Mouse (Mus musculus) left cerebral cortex, adult 2 months (tissue): ENCODE measurements around the gene Tns4. TPM values are rescaled to one million over a fixed set of nuclear protein-coding genes. Genes with fewer than 3 reads are reported as not detected.

Experiments used
- DNase-seq, 2 experiments: peaks; one replicate each; pipeline ENCODE4 v3.0.0; 2021 to 2022; ENCODE audit warnings: low spot score in 2 of 2, mixed read lengths in 1 of 2; ENCODE audit errors: extremely low spot score in 1 of 2
- H3K27ac ChIP-seq: fragments of 200-600 bp; 2 replicates; pipeline ENCODE4 v1.8.1; 2022
- H3K4me3 ChIP-seq: fragments of 200-600 bp; 2 replicates; pipeline ENCODE4 v1.8.1; 2022
- CTCF ChIP-seq: fragments of 200-600 bp; IDR thresholded peaks from 2 replicates; pipeline ENCODE4 v1.8.1; 2022; ENCODE audit warnings: antibody characterized with exemption, mild to moderate bottlenecking, moderate library complexity
- intact Hi-C: fragments of 180-260 bp; cut with DNase I; formaldehyde crosslinking; loops from one replicate; pipeline ENCODE4 v1.15.1; 2025
- total RNA-seq, 2 experiments: library from RNA; stranded (reverse); gene quantifications; 2 replicates each; pipeline ENCODE4 v1.2.3; 2021

Gene Tns4
- total RNA-seq, 2 experiments from 2014 or later, result 0.19 to 1.1 TPM

DNA sequence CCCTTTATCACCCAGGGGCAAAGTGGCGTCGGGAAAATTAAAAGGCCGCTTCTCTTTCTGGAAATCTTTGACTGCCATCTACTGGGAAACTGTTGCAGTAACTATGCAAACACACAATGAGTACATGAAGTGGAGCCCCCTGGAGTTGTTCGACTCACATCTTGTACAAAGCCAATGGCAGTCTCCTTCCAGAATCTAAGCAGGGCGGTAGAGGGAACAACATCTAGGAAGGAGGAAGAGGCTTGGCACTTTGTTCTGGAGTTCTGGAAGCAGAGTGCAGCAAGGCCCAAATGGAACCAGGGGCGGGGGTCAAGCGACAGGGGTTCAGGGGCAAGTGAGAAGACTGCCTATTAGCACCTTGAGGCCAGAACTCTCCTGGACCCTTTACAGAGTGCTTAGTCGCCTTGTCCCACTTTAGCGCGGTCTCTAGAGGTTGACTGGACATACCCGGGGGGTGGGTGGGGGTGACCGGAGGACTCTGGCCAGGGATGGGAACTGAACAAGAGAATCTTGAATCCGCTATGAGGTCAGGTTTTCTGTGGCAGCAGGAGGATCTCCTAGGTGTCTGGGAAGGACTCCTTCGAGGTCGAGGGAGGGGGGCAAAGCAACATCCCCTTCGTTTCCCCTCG lies 48.6 kb downstream of the Tns4 start:
- intact Hi-C loops, result loop anchor here (1.0 to 2.0 kb wide), 2 partner anchors 26 to 84 kb away; no protein-coding TSS in a partner anchor
- TF ChIP-seq CTCF, result peak; percentile 56
- Histone ChIP-seq H3K4me3 (peak overlapping the region; percentile 67), H3K27ac (peak overlapping the region; percentile 90)
- DNase-seq, result no peak

DNA sequence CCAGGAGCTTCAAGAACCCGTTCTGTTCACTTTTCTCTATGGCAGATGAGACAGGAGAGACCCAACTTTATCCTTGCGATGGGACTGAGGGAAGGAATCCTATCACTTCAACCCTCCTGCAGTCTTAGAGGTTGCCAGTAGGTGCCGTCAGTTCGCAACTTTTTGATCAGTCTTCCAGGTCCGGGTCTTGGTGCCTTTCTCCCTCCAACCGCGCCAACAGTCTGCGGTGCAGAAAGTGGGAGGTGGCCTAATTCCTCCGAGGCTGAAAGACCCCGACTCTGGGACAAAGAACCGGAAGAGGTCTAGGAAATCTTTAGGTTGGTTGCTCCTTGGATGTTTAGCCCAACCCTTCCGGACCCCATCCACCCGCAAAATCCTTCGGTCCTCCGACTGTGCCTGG lies 49.3 kb downstream of the Tns4 start:
- peak overlapping the region; percentile 30; the same call in 1 of the 2 replicates for H3K27ac ChIP-seq
- intact Hi-C loops, result loop anchor here (1.0 to 5.0 kb wide), 5 partner anchors 27 to 117 kb away; partner anchors contain the start of gene Gjd3
- TF ChIP-seq CTCF, result peak; percentile 83
- peak overlapping the region; percentile 67 for H3K4me3 ChIP-seq
- peak; percentile 74 to 76 for DNase-seq

DNA sequence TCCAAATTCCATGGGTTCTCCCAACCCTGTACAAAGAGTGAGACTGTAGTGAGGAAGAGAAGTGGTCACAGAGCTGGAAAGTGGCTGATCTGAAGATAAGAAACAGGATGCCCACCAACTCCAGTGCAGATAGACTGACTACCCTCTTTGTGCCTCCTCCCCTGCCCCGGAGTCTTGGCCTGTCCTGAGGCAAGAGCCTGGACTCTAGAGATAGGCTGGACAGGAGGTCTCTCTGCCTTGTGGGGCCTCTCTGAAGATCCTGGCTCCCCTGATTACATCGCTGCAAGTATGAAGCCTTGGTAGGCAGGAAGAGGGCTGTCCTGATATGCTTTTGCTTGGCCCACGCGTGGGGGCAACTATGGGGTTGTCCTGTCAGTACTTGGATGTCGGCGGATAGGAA lies 52.9 kb downstream of the Tns4 start:
- Histone ChIP-seq H3K27ac (no peak overlapping the region), H3K4me3 (no peak overlapping the region)
- no peak for DNase-seq
- no peak for TF ChIP-seq CTCF
- intact Hi-C loops, result loop anchor here (5.0 kb wide), 1 partner anchor 114 kb away; no protein-coding TSS in a partner anchor

DNA sequence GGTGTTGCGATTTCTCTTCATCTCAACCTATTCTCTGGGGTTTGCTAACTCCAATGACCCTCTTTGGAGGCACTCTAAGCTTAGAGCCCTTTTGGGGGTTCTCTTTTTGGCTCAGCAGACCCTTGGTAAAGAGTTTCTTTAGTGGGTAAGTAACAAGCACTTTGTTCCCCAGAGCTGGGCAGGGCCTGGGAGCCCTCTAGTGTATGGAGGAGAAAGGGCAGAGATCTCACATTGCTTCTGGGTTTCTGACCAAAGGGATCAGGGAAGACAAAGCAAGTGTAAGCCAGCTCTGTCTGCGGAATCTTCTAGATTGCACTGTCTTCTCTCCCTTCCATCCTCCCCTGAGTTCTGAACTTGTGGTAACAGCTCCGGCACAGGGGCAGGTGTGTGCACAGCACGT lies 53.8 kb downstream of the Tns4 start:
- DNase-seq, result no peak
- intact Hi-C loops, result loop anchor here (5.0 kb wide), 1 partner anchor 113 kb away; no protein-coding TSS in a partner anchor
- H3K27ac ChIP-seq, result no peak overlapping the region
- TF ChIP-seq CTCF, result peak; percentile 43
- no peak overlapping the region for H3K4me3 ChIP-seq

DNA sequence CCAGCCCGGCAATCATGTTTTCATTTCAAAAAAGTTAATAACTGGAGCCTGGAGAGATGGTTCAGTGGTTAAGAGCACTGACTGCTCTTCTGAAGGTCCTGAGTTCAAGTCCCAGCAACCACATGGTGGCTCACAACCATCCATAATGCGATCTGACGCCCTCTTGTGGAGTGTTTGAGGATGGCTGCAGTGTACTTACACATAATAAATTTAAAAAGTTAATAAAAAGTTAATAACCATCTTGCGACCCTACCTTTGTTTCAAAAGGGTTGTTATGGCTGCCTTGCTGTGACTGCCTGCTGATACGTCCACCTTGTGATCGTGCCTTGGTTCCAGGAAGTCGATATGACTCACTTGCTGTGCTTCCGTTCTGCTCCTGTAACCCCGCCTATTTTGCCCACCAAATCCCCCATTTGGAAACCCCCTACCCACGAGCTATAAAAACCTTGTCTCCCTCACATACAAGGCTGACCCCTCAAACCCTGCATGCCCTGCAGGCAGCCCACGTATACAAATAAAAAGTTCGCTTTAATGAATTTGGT lies 62.1 kb downstream of the Tns4 start:
- H3K4me3 ChIP-seq, result no peak overlapping the region
- intact Hi-C loops, result no loop called here
- peak; percentile 8 for TF ChIP-seq CTCF
- H3K27ac ChIP-seq, result no peak overlapping the region
- no peak for DNase-seq

DNA sequence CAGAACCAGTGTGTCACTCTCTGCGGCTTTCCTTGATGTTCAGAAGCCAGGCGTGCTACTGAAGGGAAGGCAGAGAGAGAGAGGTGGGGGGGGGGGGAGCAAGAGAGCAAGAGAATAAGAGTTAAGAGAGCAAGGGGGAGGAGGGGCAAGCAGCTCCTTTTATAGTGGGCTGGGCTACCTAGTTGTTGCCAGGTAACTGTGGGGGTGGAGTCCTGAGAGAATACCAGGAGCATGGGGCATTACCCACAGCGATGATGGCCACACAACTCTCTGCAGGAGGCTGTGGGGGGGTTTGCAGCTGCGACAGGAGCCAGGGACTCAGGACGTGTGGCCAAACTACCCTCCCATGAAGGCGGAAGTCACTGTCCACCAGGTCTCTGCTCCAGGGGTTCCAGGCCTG lies 63.2 kb downstream of the Tns4 start:
- no peak overlapping the region for H3K27ac ChIP-seq
- no peak for DNase-seq
- intact Hi-C loops, result no loop called here
- no peak overlapping the region for H3K4me3 ChIP-seq
- TF ChIP-seq CTCF, result no peak

DNA sequence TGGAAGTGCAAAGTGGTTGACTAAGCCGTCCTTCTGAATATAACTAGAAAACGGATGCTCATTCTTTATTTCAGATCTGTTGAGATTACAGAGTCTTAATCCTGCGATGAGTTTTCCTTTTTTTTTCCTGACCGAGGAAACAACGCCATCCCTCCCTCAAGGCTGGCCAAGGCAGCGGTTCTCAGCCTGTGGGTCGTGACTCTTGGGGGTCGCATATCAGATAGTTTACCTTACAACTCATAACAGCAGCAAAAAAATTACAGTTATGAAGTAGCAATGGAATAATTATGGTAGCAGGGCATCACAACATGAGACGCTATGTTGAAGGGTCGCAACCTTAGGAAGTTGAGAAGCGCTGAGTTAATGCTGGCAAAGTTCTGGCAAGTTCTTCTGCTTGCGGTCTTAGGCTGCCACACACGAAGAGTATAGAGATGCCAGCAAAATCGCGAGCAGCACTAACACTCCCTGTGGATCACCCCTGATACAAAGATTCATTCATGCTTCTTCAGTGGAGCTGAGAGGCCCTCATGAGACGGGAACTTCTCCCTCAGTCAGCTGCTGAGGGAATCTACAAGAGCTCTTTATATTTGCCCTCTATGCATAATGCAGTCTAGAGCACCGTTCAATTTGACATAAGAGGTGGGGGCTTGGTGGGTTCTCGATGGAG lies 64.5 kb downstream of the Tns4 start:
- intact Hi-C loops, result no loop called here
- no peak for DNase-seq
- no peak for TF ChIP-seq CTCF
- Histone ChIP-seq H3K27ac (no peak overlapping the region), H3K4me3 (peak overlapping the region; percentile 50)

DNA sequence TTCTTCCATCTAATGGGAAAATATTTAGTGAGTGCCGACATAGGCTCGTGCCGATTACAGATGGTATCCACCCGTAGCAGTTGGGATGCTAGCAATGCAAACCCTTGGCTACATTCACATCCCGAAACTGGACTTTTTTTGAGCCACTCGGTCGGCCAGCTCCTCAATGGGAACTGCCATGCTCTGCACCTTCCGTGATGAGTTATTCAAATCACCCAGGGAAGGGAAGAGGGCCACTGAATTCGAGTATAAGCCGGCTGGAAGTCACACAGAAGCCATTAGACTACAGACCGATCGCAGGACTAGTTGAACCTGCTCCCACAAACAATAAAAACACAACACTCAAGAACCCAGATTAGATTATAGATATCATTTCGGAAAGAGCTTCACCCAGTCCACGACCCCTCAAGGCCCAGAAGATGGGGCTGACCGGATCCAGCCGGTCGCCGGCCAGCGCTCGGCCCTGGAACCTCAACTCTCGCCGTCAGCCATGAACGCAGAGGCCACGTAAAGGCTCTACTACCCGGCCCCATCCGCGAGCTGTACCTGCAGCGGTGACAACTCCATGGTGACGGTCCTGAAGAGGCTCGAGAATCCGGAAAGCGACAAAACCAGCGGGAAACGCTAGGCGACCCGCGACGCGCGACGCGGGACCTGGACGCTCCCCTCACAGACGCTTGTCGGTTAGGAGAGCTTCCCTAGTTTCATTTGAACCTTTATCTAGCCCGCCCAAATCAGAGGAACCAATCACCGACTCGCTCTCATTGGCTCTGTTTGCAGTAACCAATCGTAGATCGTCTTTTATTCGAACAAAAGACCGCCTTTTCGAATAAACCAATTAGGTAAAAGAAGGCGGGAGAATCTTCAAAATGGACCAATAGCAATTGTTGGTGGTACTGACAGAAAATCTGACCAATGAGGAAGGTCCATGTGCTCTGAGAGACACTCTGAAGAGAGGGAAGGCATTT lies 65.3 kb downstream of the Tns4 start, which contains the start of gene Top2a:
Gene Top2a (minus strand): TSS at position 690 of the 968 bp plus-strand sequence.
- TF ChIP-seq CTCF, result no peak
- DNase-seq, result peak; percentile 94 to 97
- intact Hi-C loops, result no loop called here
- H3K27ac ChIP-seq, result no peak within 1 kb of the TSS
- peak within 1 kb of the TSS; percentile 50 for H3K4me3 ChIP-seq

DNA sequence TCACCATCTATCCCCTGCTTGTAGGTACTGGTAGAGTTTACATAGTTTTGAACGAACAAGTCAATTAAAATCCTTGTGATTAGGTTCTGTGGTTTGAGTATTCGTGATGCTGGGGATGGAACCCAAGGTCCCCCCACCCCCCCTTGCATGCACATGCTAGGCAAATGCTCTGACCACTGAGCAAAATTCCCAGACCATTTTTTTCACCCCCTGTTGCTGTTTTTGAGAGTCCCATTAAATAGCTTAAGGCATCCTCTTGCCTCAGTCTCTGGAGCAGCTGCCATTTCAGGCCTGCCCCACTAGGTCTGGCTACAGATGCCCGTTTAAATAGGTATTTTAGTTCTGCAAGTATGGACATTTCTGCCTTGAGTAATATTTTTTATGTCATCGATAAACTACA lies 66.0 kb downstream of the Tns4 start:
- TF ChIP-seq CTCF, result no peak
- H3K27ac ChIP-seq, result no peak overlapping the region
- intact Hi-C loops, result no loop called here
- H3K4me3 ChIP-seq, result no peak overlapping the region
- DNase-seq, result no peak

DNA sequence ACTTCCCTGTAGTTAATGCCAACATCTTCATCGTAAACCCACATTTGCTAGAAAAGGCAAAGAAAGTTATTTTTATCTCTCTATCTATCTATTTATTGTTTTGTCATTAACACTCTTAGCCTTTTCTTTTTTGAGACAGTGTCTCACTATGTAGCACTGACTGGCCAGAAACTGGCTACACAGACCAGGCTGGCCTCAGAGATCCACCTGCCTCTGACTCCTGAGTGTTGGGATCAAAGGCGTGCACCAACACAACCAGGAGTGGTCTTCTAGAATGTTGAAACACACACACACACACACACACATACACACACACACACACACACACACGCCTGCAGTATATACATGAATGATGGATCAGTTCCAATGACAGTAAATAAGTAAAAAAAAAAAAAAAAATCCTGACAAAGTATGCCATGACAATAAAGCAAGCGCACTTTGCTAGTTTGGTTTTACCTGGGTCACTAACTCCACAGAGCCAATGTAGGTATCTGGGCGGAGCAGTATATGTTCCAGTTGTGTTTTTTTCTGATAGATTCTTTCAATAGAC lies 66.6 kb downstream of the Tns4 start:
- H3K27ac ChIP-seq, result no peak overlapping the region
- intact Hi-C loops, result no loop called here
- H3K4me3 ChIP-seq, result no peak overlapping the region
- DNase-seq, result no peak
- no peak for TF ChIP-seq CTCF

DNA sequence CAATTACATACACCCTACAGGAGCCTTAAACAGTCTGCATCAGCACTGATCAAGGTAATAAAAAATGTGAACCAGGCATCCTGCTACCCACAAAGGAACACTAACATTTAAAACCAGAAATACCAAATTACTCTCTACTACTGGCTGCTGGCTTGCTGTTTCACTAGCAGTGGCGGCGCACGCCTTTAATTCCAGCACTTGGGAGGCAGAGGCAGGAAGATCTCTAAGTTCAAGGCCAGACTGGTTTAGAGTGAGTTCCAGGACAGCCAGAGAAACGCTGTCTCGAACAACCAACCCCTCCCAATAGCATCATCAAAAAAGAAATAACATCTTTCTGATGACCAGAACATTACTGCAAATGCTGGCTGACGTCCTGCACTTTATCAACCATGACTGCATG lies 69.3 kb downstream of the Tns4 start:
- intact Hi-C loops, result no loop called here
- Histone ChIP-seq H3K27ac (no peak overlapping the region), H3K4me3 (no peak overlapping the region)
- DNase-seq, result no peak
- no peak for TF ChIP-seq CTCF

Other genes starting within 250 kb of the Tns4 start
- gene Wipf2, start 225.7 kb downstream of the Tns4 start, total RNA-seq, result 10 to 100 TPM; 72.7 to 73.9 TPM
- gene Cdc6, start 181.5 kb downstream of the Tns4 start, total RNA-seq, result under 1 TPM; 0.35 to 0.36 TPM
- gene Rara, start 161.5 kb downstream of the Tns4 start, total RNA-seq, result 10 to 100 TPM; 14.0 to 18.7 TPM
- gene Gjd3, start 106.3 kb downstream of the Tns4 start, total RNA-seq, result 1 to 10 TPM; 1.4 to 3.2 TPM
- gene Top2a, start 65.1 kb downstream of the Tns4 start, total RNA-seq, result 1 to 10 TPM in 1 of 2 experiments, under 1 TPM in 1; 0.66 to 1.0 TPM
- gene Igfbp4, start 48.1 kb downstream of the Tns4 start, total RNA-seq, result 10 to 100 TPM; 82.8 to 88.7 TPM
- gene Ccr7, start 65.8 kb upstream of the Tns4 start, total RNA-seq, result not detected
- gene Smarce1, start 141.7 kb upstream of the Tns4 start, total RNA-seq, result 10 to 100 TPM; 60.1 to 61.1 TPM
- gene Krt222, start 154.8 kb upstream of the Tns4 start, total RNA-seq, result 10 to 100 TPM; 31.1 to 32.0 TPM
- not detected for gene Krt24, start 196.0 kb upstream of the Tns4 start, total RNA-seq
- gene Krt25, start 233.6 kb upstream of the Tns4 start, total RNA-seq, result not detected
- gene Krt26, start 248.7 kb upstream of the Tns4 start, total RNA-seq, result not detected